Mouse (Mus musculus) urinary bladder, adult 2 months (tissue): ENCODE measurements around the gene Fndc7. TPM values are rescaled to one million over a fixed set of nuclear protein-coding genes. Genes with fewer than 3 reads are reported as not detected.
"Not testable (repeated sequence)": the region's sequence is repeated elsewhere in the genome, so short reads cannot be mapped to it uniquely, and the experiment has no call there.

Source experiments
- DNase-seq: peaks from one replicate; pipeline ENCODE4 v3.0.0; 2022; ENCODE audit warnings: low spot score
- polyA plus RNA-seq: library from polyadenylated mRNA; depleted of rRNA; stranded (reverse); fragments of >200 nt; gene quantifications from 2 replicates; pipeline ENCODE4 v1.2.3, GENCODE M21; 2012

Fndc7 gene
- polyA plus RNA-seq, 1 experiment, result 0.29 TPM

DNA sequence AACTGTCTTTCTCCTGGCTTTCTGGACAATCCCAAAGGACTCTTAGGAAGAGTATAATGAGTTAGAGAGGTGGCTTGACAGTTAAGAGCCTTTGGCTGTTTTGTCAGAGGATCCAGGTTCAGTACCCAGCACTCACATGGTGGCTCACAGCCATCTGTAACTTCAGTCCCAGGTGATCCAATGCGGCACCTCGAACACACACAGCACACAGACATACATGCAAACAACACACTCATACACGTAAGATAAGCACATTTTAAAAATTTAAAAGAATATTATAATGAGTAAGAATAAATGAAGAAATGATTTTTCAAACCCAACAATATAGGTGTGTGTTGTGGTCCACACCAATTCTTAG, 2.2 kb downstream of the Fndc7 start:
- DNase-seq, result no peak

DNA sequence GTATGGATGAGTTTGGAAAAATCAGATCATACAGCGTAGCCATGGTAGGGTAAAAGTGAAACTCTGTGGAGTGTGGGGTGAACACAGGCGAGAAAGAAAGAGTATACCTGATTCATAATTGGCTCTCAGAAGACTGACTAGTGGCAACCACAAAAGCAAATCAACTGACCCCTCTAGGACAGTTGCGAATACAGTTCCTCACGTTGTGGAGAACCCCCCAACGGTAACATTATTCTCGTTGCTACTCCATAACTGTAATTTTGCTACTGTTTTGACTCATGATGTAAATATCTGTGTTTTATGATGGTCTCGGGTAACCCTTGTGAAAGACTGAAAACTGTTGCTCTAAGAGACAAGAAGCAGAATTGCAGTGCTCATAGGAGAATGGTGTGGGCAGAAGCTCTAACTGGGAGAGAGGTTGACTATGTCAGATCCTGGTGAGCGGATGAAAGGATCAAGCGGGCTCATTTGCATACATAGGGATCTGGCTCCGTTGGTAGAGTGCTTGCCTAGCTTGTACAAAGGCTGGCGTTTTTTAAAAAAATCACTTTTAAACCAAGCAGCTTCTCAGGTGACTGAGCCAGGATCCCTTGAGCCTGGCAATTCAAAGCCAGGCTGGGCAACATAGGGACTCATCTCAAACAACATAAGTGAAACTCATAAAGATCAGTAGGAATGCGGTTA, 2.7 kb downstream of the Fndc7 start:
- no peak for DNase-seq

DNA sequence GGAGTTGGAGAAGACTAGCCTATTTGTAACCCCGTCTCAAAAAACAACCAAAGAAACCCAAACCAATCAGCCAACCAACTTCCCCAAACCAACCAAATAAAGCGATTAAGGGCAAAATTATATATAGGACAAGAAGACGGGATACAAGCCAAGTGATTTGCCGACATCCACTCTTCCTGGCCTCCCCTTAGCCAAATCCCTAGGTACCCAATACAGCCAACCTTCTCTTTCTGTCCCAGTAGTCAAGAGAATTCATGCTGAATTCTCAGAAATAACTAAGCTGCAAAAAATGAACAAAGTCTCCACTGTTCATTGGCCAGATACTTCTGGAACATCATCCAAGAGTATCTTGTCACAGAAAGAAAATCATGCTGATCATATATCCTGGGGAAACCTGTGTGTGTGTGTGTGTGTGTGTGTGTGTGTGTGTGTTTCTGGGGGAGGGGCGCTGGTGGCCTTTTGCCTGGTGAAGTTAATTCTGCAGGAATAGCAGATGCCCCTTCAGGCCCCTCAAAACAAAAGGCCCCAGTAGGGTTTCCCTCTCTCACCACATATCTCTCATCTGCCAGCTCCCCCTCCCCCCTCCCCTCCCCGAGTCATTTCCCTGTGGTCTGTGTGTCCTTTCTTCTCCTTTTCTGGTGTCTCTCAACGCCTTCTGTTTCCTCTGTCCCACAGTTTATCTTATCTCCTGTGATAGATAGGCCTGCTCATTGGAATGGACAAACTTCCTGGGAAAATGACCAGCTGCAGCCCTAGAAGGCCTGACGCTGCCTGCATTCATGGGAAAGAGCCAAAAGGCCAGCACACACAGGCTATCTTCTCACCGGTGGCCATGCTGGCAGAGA, 3.9 kb downstream of the Fndc7 start:
- no peak for DNase-seq

- no peak for DNase-seq
Measured at GRCm38 (mm10) chr3:108884706-108885289, 5.0 kb downstream of the Fndc7 start.

- no peak for DNase-seq
Measured at GRCm38 (mm10) chr3:108883067-108883466, 6.7 kb downstream of the Fndc7 start.

DNA sequence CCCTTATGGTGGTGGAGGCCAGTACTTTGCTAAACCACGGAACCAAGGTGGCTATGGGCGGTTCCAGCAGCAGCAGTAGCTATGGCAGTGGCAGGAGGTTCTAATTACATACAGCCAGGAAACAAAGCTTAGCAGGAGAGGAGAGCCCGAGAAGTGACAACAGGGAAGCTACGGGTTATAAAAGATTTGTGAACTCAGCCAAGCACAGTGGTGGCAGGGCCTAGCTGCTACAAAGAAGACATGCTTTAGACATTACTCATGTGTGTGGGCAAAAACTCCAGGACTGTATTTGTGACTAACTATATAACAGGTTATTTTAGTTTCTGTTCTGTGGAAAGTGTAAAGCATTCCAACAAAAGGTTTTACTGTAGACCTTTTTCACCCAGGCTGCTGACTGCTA, 7.9 kb downstream of the Fndc7 start:
- not testable (repeated sequence) for DNase-seq

GRCm38 (mm10) chr3:108880544-108881507, 9.0 kb downstream of the Fndc7 start:
- no peak for DNase-seq

DNA sequence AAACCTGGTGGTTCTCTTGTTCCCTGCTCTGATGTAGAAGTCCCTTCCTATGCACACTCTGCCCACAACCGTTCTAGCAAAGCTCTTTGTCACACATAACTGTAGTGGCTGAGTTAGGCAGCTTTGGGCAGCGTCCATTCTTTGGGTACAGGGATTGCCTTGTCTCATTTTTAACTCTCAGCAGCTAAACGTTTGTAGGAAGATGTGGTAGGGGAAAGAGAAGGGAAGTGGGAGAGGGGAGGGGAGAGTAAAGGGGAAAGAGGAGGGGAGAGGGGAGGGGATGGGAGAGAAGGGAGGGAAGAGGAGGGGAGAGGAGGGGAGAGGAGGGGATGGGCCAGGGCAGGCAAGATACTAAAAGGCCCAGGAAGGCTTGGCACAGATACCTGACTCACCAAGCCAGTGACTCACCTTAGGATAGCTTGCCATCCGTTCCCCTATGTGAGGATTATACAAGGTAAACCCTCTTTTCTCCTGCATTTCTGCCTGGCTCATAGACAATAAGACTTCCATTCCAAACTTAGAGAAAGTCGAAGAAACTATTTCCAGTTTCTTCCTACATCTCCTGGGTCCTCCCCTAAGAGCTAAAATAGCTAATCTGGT, 9.9 kb downstream of the Fndc7 start:
- no peak for DNase-seq

DNA sequence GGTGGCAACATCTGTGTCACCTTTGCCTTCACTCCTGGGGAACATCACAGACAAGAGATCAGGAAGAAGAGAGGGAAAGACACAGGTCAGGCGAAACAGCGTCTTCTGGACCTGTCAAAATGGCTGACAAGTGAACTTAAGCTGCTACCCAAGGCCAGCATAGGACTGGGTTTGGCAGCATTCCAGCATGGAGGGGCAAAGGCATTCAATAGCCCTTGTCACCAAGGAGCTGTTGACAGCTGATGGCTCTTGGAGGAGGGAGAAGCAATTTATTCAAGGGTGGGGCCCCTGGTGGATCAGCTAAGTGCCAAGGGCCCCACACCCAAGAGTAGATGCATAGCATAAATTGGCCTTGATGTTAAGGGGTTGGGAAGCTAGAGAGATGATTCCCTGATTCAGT, 10.7 kb downstream of the Fndc7 start:
- no peak for DNase-seq

GRCm38 (mm10) chr3:108870631-108871030, 19.2 kb downstream of the Fndc7 start:
- DNase-seq, result no peak

- no peak for DNase-seq
Measured at GRCm38 (mm10) chr3:108867449-108867848, 22.4 kb downstream of the Fndc7 start.

DNA sequence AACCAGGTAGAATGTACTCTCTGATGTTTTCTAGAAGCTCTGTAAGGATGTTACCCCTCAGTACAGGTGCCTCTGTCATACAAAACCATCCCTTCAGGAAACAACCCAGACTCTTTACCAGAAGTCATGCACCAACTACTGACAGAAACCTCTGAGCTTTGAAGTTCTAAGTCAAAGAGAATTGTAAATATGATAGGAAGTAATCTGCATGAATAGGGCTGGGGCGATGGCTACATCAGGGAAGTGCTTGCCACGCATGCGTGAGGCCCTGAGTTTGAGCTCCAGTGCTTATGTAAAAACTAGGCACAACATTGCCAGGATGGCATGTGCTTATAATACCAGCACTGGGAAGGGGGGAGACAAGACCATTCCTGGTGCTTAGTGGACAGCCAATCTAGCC, 24.1 kb downstream of the Fndc7 start:
- DNase-seq, result no peak

- DNase-seq, result no peak
Measured at GRCm38 (mm10) chr3:108865129-108865528, 24.7 kb downstream of the Fndc7 start.

DNA sequence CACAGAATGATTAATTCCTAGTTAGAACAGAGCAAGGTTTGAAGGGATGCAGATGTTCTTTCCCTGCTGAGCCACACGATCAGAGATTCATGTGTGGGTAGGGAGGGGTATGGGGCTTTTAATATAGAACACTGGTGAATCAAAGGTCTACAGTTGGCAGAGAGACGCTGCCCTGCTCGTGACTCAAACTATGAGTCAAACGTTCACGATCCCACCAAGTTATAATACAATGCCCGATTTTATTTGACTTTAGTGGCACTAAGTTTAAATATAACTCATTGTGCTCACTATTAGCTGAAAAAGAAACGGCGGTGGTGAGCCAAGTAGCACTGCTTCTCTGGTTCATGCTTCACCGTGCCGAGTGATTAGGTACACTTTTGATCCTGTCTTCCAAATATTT, 26.7 kb downstream of the Fndc7 start:
- no peak for DNase-seq

DNA sequence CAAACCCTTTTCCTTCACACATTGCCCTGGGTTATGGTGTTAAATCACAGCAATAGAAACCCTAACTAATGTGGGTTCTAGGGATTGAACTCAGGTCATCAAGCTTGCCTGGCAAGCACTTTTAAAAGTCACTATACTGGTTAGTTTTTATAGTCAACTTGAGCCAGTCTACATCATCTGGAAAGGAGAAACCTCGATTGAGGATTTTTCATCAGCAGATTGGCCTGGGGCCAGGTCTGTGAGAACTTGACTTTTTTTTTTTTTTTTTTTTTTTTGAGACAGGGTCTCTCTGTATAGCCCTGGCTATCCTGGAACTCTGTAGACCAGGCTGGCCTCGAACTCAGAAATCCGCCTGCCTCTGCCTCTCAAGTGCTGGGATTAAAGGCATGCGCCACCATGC, 27.5 kb downstream of the Fndc7 start:
- DNase-seq, result not testable (repeated sequence)

- DNase-seq, result no peak
Measured at GRCm38 (mm10) chr3:108860786-108861185, 29.0 kb downstream of the Fndc7 start.

DNA sequence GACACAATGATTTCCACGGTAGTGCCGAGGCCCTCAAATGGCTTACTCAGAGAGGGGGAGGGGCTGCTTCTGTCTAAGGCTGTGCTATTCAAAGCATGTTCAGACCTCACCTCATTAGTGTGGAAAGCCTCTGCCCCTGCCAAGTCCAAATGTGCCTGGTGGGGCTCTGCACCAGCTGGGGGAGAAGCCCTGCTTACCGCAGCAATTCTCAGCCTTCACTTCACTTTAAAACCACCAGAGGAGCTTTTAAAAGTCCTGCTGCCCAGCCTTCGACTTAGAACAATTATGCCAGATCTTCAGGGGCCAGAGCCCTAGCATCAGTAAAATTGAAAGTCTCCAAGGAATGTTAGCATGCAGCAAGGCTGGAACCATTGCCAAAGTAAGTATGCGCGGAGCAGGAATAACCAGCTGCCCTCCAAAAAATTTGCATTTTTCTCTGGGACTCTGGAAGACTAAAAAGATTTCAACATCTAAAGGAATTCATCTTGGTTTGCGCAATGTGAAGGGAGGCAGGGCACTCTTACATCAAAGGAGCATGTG, 31.5 kb downstream of the Fndc7 start:
- no peak for DNase-seq

DNA sequence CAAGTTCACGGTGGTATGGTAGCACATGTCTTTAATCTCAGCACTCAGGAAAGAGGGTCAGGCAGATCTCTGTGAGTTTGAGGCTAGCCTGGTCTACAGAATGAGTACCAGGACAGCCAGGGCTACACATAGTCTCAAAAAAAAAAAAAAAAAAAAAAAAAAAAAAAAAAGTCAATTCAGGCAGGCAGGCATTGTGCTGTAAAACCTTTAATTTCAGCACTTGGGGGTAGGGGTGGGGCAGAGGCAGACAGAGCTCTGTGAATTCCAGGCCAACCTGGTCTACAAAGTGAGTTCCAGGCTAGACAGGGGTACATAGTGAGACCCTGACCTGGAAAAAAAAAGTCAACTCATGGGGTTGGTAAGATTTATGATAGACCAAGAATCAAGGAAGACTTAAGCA, 32.1 kb downstream of the Fndc7 start:
- no peak for DNase-seq

DNA sequence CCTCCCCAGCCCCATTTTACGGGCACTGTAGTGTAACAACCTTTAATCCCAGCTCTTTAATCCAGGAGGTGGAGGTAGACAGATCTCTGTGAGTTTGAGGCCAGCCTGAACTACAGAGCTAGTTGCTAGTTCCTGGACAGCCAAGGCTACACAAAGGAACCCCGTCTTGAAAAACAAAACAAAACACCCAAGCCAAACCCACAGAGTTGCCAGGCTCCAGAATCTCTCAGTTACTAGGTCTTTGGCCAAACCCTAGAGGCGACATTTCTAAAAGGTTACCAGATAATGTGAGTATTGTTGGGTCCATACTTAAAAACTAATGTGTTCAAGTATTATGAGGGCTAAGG, 32.7 kb downstream of the Fndc7 start:
- DNase-seq, result no peak

- no peak for DNase-seq
Measured at GRCm38 (mm10) chr3:108856386-108857123, 33.3 kb downstream of the Fndc7 start.

DNA sequence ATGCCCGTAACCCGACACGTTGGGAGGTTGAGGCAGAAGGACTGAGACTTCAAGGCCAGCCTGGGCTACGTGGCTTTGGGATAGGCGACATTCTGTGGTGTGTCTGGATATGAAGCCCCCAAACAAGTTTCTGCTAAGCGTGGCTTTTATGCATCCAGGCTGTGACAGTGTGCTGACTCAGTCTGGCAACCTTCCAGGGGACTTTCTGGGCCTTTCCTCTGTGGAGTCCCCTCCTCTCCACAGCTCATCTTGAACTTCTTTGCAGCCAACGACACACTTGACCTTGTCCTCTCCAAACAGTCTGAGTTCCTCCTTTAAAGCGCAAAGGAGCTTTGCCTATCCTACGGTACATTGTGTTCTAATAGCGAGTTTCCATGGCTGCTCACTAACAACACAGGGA, 33.9 kb downstream of the Fndc7 start:
- DNase-seq, result no peak
